Mouse (Mus musculus): ENCODE measurements around the gene Gpr18. TPM values are rescaled to one million over a fixed set of nuclear protein-coding genes. Genes with fewer than 3 reads are reported as not detected.

The Gpr18 gene
- polyA plus RNA-seq, 1 experiment from 2014 or later = 0.11 TPM

DNA sequence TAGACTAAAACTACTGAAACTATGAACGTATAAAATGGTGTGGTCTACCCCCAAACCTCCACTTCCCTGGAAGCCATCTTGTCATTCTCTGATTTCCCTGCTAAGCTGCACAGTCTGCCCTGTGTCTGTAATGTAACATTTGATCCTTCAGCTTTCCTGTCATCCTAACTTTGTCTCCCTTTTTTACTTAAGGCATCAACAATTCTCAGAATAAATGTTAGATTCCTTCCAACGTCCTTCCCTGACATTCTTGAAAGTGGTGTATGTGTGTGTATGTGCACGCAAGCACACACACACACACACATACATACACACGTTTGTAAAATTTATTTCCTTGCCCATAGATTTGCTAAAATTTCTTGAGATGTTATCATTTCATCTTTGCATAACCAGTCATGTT lies 44.5 kb upstream of the Gpr18 start:
- Histone ChIP-seq H3K27me3 (replicated peaks; ENCODE audit: control insufficient read depth, insufficient read depth, low read length) (no peaks in the 10 kb centered on the region), H3K36me3 (ENCODE audit: control insufficient read depth, insufficient read depth, low read length) (no peaks in the 10 kb centered on the region), H3K9ac (ENCODE audit: low read depth, low read length) (no peak overlapping the region), H3K4me3 (ENCODE audit: low read depth, low read length) (no peak overlapping the region), H3K4me1 (ENCODE audit: control insufficient read depth, insufficient read depth, low read length) (no peaks in the 10 kb centered on the region; the same call in 1 of the 2 replicates), H3K4me2 (ENCODE audit: low read depth, low read length) (no peak overlapping the region), H3K9me3 (ENCODE audit: control insufficient read depth, low read length) (no peaks in the 10 kb centered on the region), H3K27ac (replicated peaks; ENCODE audit: low read depth, low read length) (no peak overlapping the region)
- 85% methylated on average over 4 of the region's 4 CpGs for WGBS
- ATAC-seq (ENCODE audit: low read depth) = no peak
- no peak for DNase-seq (ENCODE audit: low spot score)

DNA sequence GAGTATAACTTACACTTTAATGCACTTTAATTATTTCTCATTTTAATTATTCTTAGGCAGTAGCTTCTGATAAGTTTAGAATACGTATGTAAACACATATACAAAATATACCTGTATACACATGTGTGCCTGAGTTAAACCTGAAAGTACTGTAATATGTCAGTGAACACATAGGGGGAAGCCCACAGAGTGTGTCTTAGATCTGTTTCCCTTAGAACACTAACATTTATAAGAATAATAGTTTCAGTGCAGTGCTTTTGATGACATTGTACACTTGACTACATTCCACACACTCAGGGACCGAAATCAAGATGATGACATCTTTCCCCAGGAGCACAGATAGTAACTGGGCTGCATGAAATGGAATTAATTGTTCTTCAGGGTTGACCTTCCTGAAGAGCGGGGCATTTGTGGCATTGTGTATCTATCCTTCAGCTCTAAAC lies 44.0 kb upstream of the Gpr18 start:
- no peaks in the 10 kb centered on the region for H3K9me3 ChIP-seq (ENCODE audit: control insufficient read depth, low read length)
- DNase-seq (ENCODE audit: low spot score) (no peak), ATAC-seq (ENCODE audit: low read depth) (no peak)

DNA sequence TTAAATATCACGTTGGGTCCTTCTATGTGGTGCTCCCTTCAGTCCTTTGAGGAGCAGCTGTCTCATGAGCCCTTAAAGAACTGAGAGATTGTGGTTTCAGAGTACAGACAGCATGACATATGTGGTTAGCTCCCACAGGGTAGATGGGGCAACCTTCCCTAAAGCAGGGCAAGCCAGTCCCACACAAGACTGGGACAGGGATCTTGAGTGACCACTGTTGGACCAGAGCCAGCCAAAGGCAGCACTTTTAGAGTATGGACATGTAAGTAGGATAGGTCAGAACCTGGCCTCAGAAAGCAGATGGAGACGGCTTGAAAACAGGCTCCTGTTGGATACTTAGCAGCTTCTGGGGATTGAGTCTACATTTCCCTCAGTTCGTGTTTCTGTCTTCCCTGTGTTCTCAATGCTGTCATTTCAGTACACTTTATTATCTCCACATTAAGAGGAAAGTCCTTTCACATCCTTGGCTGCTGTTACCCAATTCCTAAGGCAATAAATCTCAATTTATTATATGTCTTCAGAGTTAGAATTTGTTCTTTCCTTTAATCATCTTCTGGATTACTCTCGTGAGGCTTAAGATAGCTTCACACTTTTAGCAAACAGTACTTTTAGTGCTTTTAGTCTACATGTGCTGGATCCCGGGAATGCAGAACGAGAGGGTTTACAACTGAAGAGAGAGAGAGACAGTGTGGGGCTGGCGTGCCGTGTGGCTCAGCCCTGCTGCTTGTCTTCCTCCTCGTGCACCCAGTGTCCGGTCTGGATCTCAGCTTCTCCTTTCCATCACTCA lies 43.4 kb upstream of the Gpr18 start:
- 80% methylated on average over 10 of the region's 10 CpGs for WGBS
- Histone ChIP-seq H3K4me1 (ENCODE audit: control insufficient read depth, insufficient read depth, low read length) (no peaks in the 10 kb centered on the region; the same call in 1 of the 2 replicates), H3K4me3 (ENCODE audit: low read depth, low read length) (no peak overlapping the region), H3K36me3 (ENCODE audit: control insufficient read depth, insufficient read depth, low read length) (0 out of 2 replicates have a peak, but pooled peaks cover 7% of the 10 kb centered on the region), H3K9me3 (ENCODE audit: control insufficient read depth, low read length) (no peaks in the 10 kb centered on the region), H3K9ac (ENCODE audit: low read depth, low read length) (no peak overlapping the region), H3K4me2 (ENCODE audit: low read depth, low read length) (no peak overlapping the region), H3K27ac (replicated peaks; ENCODE audit: low read depth, low read length) (no peak overlapping the region), H3K27me3 (replicated peaks; ENCODE audit: control insufficient read depth, insufficient read depth, low read length) (no peaks in the 10 kb centered on the region)
- ATAC-seq (ENCODE audit: low read depth) = no peak; the same call in 1 of the 2 replicates
- no peak for DNase-seq (ENCODE audit: low spot score)

More for the DNA sequence above, 44.0 kb upstream of the Gpr18 start:
- H3K4me3 ChIP-seq (ENCODE audit: low read depth, low read length) = no peak overlapping the region
- H3K27me3 ChIP-seq (replicated peaks; ENCODE audit: control insufficient read depth, insufficient read depth, low read length) = no peaks in the 10 kb centered on the region
- H3K4me2 ChIP-seq (ENCODE audit: low read depth, low read length) = no peak overlapping the region
- no peaks in the 10 kb centered on the region; the same call in 1 of the 2 replicates for H3K4me1 ChIP-seq (ENCODE audit: control insufficient read depth, insufficient read depth, low read length)
- H3K36me3 ChIP-seq (ENCODE audit: control insufficient read depth, insufficient read depth, low read length) = 0 out of 2 replicates have a peak, but pooled peaks cover 1% of the 10 kb centered on the region
- no peak overlapping the region for H3K27ac ChIP-seq (replicated peaks; ENCODE audit: low read depth, low read length)
- 92% methylated on average over 3 of the region's 3 CpGs for WGBS
- no peak overlapping the region for H3K9ac ChIP-seq (ENCODE audit: low read depth, low read length)

DNA sequence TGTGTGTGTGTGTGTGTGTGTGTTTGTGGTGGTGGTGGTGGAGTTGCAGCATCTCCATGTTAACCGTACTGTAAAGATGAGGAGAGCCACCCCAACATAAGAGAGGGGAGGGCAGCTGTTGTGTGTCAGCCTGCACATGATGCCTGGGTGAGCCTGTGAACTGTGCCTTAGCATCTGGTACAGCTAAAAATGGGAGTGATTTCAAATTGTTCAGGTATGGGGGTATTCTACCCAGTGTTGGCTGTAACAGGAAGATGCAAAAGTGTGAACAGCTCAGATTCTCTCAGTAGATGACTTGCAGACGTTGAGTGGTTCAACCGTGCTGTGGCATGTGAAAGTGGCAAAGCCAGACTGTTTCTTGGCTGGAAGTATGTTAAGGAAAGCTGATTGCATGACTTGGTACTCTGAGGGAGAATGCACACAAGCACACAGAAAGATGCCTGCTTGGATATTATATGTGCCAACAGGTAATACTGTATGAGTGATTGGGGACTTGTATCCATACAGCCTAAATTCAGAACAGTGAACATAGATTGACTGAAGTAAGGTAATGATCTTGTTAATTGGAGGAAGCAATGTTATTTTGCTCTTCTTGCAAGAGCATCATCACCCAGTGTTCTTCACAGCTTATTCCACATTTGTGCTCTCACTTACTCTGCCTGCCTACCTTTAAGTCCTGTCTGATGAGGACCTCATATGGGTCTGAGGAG lies 42.6 kb upstream of the Gpr18 start:
- ATAC-seq (ENCODE audit: low read depth) = no peak

DNA sequence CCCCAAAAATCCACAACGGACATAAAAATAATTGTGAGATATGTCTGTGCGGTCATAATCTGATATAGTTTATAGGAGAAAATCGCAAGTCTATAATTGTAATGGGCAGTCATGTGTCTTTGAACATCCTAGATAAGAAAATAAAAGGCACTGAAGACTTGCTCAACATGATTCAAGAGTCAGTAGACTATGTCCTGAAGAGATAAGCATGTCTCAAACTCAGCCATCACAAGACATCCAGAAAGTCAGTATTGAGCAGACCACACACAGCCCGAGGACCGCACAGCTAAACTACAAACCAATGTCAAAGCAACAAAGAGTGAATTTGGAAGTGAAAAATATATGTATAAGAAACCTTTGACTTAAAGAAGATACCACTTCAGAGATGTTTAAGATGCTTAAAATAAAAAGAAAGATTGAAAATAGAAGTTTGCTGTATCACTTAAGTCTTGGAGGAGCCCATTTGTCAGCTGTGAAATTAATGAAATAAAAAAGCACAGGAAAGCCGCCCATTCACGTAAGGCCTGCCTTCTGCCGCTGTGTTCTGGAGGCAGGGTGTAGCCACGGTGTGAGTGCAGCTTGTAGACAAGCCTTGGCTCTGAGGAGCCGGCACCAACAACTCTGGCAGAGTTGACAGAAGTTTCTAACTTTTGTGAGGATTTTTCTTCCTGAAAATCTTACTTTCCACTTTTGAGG lies 41.7 kb upstream of the Gpr18 start:
- no peak overlapping the region for H3K27ac ChIP-seq (replicated peaks; ENCODE audit: low read depth, low read length)
- no peaks in the 10 kb centered on the region for H3K27me3 ChIP-seq (replicated peaks; ENCODE audit: control insufficient read depth, insufficient read depth, low read length)
- DNase-seq (ENCODE audit: low spot score) (no peak), ATAC-seq (ENCODE audit: low read depth) (no peak)
- H3K4me3 ChIP-seq (ENCODE audit: low read depth, low read length) = no peak overlapping the region
- H3K4me2 ChIP-seq (ENCODE audit: low read depth, low read length) = no peak overlapping the region
- no peaks in the 10 kb centered on the region for H3K9me3 ChIP-seq (ENCODE audit: control insufficient read depth, low read length)
- 90% methylated on average over 10 of the region's 10 CpGs for WGBS
- H3K36me3 ChIP-seq (ENCODE audit: control insufficient read depth, insufficient read depth, low read length) = 0 out of 2 replicates have a peak, but pooled peaks cover 7% of the 10 kb centered on the region
- no peak overlapping the region for H3K9ac ChIP-seq (ENCODE audit: low read depth, low read length)
- H3K4me1 ChIP-seq (ENCODE audit: control insufficient read depth, insufficient read depth, low read length) = no peaks in the 10 kb centered on the region; the same call in 1 of the 2 replicates

More for the DNA sequence above, 42.6 kb upstream of the Gpr18 start:
- Histone ChIP-seq H3K4me1 (ENCODE audit: control insufficient read depth, insufficient read depth, low read length) (no peaks in the 10 kb centered on the region; the same call in 1 of the 2 replicates), H3K27ac (replicated peaks; ENCODE audit: low read depth, low read length) (no peak overlapping the region), H3K9ac (ENCODE audit: low read depth, low read length) (no peak overlapping the region), H3K27me3 (replicated peaks; ENCODE audit: control insufficient read depth, insufficient read depth, low read length) (no peaks in the 10 kb centered on the region), H3K9me3 (ENCODE audit: control insufficient read depth, low read length) (no peaks in the 10 kb centered on the region), H3K4me3 (ENCODE audit: low read depth, low read length) (no peak overlapping the region), H3K36me3 (ENCODE audit: control insufficient read depth, insufficient read depth, low read length) (0 out of 2 replicates have a peak, but pooled peaks cover 7% of the 10 kb centered on the region), H3K4me2 (ENCODE audit: low read depth, low read length) (no peak overlapping the region)
- 75% methylated on average over 3 of the region's 3 CpGs for WGBS
- no peak for DNase-seq (ENCODE audit: low spot score)

DNA sequence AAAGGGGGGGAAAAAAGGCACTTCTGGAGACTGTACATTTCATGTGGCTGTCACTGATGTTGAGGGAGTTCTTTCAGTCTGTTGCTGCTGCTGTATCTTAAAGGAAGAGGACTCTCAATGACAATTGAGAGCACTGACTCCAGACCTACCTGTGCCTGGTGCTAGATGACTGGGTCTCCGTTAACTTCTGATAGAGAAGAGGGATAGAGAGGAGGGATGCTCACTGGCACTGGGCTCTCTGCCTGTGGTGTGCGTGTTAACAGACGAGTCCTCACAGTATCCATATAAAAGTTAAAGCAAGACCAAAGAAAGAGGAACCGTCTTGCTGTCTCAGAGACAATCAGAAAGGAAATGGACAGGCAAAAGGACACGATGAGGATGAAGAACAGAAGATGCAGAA lies 40.7 kb upstream of the Gpr18 start:
- H3K4me3 ChIP-seq (ENCODE audit: low read depth, low read length) = no peak overlapping the region
- 0 out of 2 replicates have a peak, but pooled peaks cover 7% of the 10 kb centered on the region for H3K36me3 ChIP-seq (ENCODE audit: control insufficient read depth, insufficient read depth, low read length)
- no peaks in the 10 kb centered on the region for H3K9me3 ChIP-seq (ENCODE audit: control insufficient read depth, low read length)
- no peak overlapping the region for H3K4me2 ChIP-seq (ENCODE audit: low read depth, low read length)
- WGBS = 88% methylated on average over 5 of the region's 5 CpGs
- ATAC-seq (ENCODE audit: low read depth) = no peak
- H3K9ac ChIP-seq (ENCODE audit: low read depth, low read length) = no peak overlapping the region
- H3K4me1 ChIP-seq (ENCODE audit: control insufficient read depth, insufficient read depth, low read length) = no peaks in the 10 kb centered on the region; the same call in 1 of the 2 replicates
- H3K27me3 ChIP-seq (replicated peaks; ENCODE audit: control insufficient read depth, insufficient read depth, low read length) = no peaks in the 10 kb centered on the region
- no peak overlapping the region for H3K27ac ChIP-seq (replicated peaks; ENCODE audit: low read depth, low read length)
- DNase-seq (ENCODE audit: low spot score) = no peak

DNA sequence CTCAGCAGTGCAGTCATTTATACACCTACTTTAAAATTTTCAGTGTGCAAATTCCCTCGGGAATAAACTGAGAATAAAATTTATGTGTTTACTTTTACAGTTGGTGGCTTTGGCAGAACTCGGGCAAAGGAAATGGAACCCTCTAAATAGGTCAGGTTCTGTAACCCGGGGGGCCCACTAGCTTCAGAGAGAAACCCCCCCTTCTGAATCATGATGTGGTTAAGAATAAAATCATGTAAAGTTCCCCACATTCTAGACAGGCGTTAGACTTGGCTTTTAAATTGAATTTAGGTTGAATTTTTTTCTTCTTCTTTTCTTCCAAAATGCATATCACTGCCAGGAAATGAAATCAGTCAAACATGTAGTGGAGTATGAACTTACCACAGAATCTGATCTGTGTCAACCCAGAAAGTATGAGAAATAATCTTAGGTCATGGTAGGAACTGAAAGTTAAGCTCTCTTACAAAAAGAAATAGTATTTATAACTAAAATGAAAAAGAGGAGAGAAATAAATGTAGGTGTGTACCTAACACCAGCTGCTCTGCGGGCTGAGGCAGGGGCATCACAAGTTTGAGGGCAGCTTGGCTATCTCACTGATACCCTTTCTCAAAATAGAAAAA lies 39.7 kb upstream of the Gpr18 start:
- DNase-seq (ENCODE audit: low spot score) (no peak), ATAC-seq (ENCODE audit: low read depth) (no peak)
- no peaks in the 10 kb centered on the region for H3K27me3 ChIP-seq (replicated peaks; ENCODE audit: control insufficient read depth, insufficient read depth, low read length)
- no peak overlapping the region for H3K4me2 ChIP-seq (ENCODE audit: low read depth, low read length)
- H3K4me1 ChIP-seq (ENCODE audit: control insufficient read depth, insufficient read depth, low read length) = no peaks in the 10 kb centered on the region; the same call in 1 of the 2 replicates
- 67% methylated on average over 5 of the region's 5 CpGs for WGBS
- no peaks in the 10 kb centered on the region for H3K9me3 ChIP-seq (ENCODE audit: control insufficient read depth, low read length)
- H3K27ac ChIP-seq (replicated peaks; ENCODE audit: low read depth, low read length) = no peak overlapping the region
- H3K36me3 ChIP-seq (ENCODE audit: control insufficient read depth, insufficient read depth, low read length) = 0 out of 2 replicates have a peak, but pooled peaks cover 7% of the 10 kb centered on the region
- H3K9ac ChIP-seq (ENCODE audit: low read depth, low read length) = no peak overlapping the region
- H3K4me3 ChIP-seq (ENCODE audit: low read depth, low read length) = no peak overlapping the region

DNA sequence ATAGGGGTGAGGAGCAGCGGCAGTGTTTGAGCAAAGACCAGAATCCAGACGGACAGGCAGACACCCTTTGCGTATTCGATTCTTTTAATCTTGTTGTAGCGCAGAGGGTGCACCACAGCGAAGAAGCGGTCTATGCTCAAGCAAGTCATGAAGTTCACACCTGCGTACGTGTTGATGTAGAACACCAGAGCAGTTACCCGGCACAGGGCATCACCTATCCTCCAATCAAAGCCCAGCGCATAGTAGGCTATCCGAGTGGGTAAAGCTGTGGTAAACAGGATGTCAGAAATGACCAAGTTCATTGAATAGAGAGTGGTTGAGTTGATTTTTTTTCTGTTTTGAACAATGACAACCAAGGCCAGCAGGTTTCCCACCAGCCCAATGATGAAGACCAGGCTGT lies 39.0 kb upstream of the Gpr18 start:
- Histone ChIP-seq H3K9ac (ENCODE audit: low read depth, low read length) (no peak overlapping the region), H3K27ac (replicated peaks; ENCODE audit: low read depth, low read length) (no peak overlapping the region), H3K4me3 (ENCODE audit: low read depth, low read length) (no peak overlapping the region), H3K36me3 (ENCODE audit: control insufficient read depth, insufficient read depth, low read length) (0 out of 2 replicates have a peak, but pooled peaks cover 7% of the 10 kb centered on the region), H3K27me3 (replicated peaks; ENCODE audit: control insufficient read depth, insufficient read depth, low read length) (no peaks in the 10 kb centered on the region), H3K9me3 (ENCODE audit: control insufficient read depth, low read length) (no peaks in the 10 kb centered on the region), H3K4me2 (ENCODE audit: low read depth, low read length) (no peak overlapping the region), H3K4me1 (ENCODE audit: control insufficient read depth, insufficient read depth, low read length) (no peaks in the 10 kb centered on the region; the same call in 1 of the 2 replicates)
- 95% methylated on average over 12 of the region's 12 CpGs for WGBS
- ATAC-seq (ENCODE audit: low read depth) (no peak), DNase-seq (ENCODE audit: low spot score) (no peak)
